Mouse (Mus musculus) C2C12 (cell line): Measurements from ENCODE around the gene Sox5.

Source experiments
- CEBPB ChIP-seq: IDR thresholded peaks from one replicate; pipeline ENCODE4 v1.6.1; 2011; ENCODE audit warnings: low read depth, mild to moderate bottlenecking, control low read depth, moderate library complexity
- CTCF ChIP-seq: IDR thresholded peaks from one replicate; pipeline ENCODE4 v1.5.1; 2011; ENCODE audit not compliant: control insufficient read depth, insufficient read depth, insufficient read length
- MAX ChIP-seq: IDR thresholded peaks from one replicate; pipeline ENCODE4 v1.6.1; 2011; ENCODE audit warnings: mild to moderate bottlenecking, control low read depth
- MYOG ChIP-seq: IDR thresholded peaks from one replicate; pipeline ENCODE4 v1.6.1; 2011; ENCODE audit not compliant: control insufficient read depth, insufficient read length; ENCODE audit errors: extremely low read depth
- USF1 ChIP-seq: IDR thresholded peaks from one replicate; pipeline ENCODE4 v1.6.1; 2011; ENCODE audit warnings: low read depth, mild to moderate bottlenecking, control low read depth, moderate library complexity

GRCm38 (mm10) chr6:144503399-144504196, 278.2 kb downstream of the Sox5 start:
- TF ChIP-seq MYOG (no peak), CEBPB (no peak), MAX (no peak), CTCF (no peak), USF1 (no peak)
